Mouse (Mus musculus): ENCODE data around the gene Ano2. TPM values are rescaled to one million over a fixed set of nuclear protein-coding genes. Genes with fewer than 3 reads are reported as not detected.

Gene Ano2
- polyA plus RNA-seq, 1 experiment from 2014 or later: 0.30 TPM

- Histone ChIP-seq H3K36me3 (ENCODE audit: insufficient read depth, low read length) (no peaks in the 10 kb centered on the region), H3K27ac (ENCODE audit: low read length) (no peak overlapping the region), H3K4me3 (ENCODE audit: low read length) (no peak overlapping the region), H3K4me1 (ENCODE audit: insufficient read depth, low read length) (no peaks in the 10 kb centered on the region), H3K27me3 (ENCODE audit: insufficient read depth, low read length) (no peaks in the 10 kb centered on the region), H3K4me2 (replicated peaks; ENCODE audit: low read depth, low read length) (no peak overlapping the region), H3K9ac (replicated peaks; ENCODE audit: low read length) (no peak overlapping the region), H3K9me3 (ENCODE audit: low read length) (no peaks in the 10 kb centered on the region)
- no peak for ATAC-seq (ENCODE audit: low FRiP score, low TSS enrichment)
- WGBS: 31% methylated on average over 1 of the region's 1 CpGs
These were observed 328.2 kb downstream of the Ano2 start for GRCm38 (mm10) chr6:126018411-126018810.

GRCm38 (mm10) chr6:126033693-126034402, 343.6 kb downstream of the Ano2 start:
- WGBS: 62% methylated on average over 8 of the region's 8 CpGs
- no peak overlapping the region for H3K9ac ChIP-seq (replicated peaks; ENCODE audit: low read length)
- H3K36me3 ChIP-seq (ENCODE audit: insufficient read depth, low read length): no peaks in the 10 kb centered on the region
- no peak overlapping the region for H3K4me3 ChIP-seq (ENCODE audit: low read length)
- no peak overlapping the region for H3K4me2 ChIP-seq (replicated peaks; ENCODE audit: low read depth, low read length)
- H3K9me3 ChIP-seq (ENCODE audit: low read length): no peaks in the 10 kb centered on the region
- no peaks in the 10 kb centered on the region for H3K27me3 ChIP-seq (ENCODE audit: insufficient read depth, low read length)
- no peak overlapping the region for H3K27ac ChIP-seq (ENCODE audit: low read length)
- peak; percentile 57 for ATAC-seq (ENCODE audit: low FRiP score, low TSS enrichment)
- H3K4me1 ChIP-seq (ENCODE audit: insufficient read depth, low read length): no peaks in the 10 kb centered on the region

GRCm38 (mm10) chr6:126034403-126034724, 344.1 kb downstream of the Ano2 start:
- WGBS: 38% methylated on average over 2 of the region's 2 CpGs
- Histone ChIP-seq H3K9ac (replicated peaks; ENCODE audit: low read length) (no peak overlapping the region), H3K27me3 (ENCODE audit: insufficient read depth, low read length) (no peaks in the 10 kb centered on the region), H3K4me3 (ENCODE audit: low read length) (no peak overlapping the region), H3K9me3 (ENCODE audit: low read length) (no peaks in the 10 kb centered on the region), H3K27ac (ENCODE audit: low read length) (no peak overlapping the region), H3K4me1 (ENCODE audit: insufficient read depth, low read length) (no peaks in the 10 kb centered on the region), H3K4me2 (replicated peaks; ENCODE audit: low read depth, low read length) (no peak overlapping the region), H3K36me3 (ENCODE audit: insufficient read depth, low read length) (no peaks in the 10 kb centered on the region)
- ATAC-seq (ENCODE audit: low FRiP score, low TSS enrichment): peak; percentile 19; the same call in 1 of the 2 replicates

GRCm38 (mm10) chr6:126034728-126035127, 344.5 kb downstream of the Ano2 start:
- Histone ChIP-seq H3K4me2 (replicated peaks; ENCODE audit: low read depth, low read length) (no peak overlapping the region), H3K4me1 (ENCODE audit: insufficient read depth, low read length) (no peaks in the 10 kb centered on the region), H3K4me3 (ENCODE audit: low read length) (no peak overlapping the region), H3K36me3 (ENCODE audit: insufficient read depth, low read length) (no peaks in the 10 kb centered on the region), H3K27ac (ENCODE audit: low read length) (no peak overlapping the region), H3K27me3 (ENCODE audit: insufficient read depth, low read length) (no peaks in the 10 kb centered on the region), H3K9me3 (ENCODE audit: low read length) (no peaks in the 10 kb centered on the region), H3K9ac (replicated peaks; ENCODE audit: low read length) (no peak overlapping the region)
- 0 out of 2 replicates have a peak, but pooled peaks have one; percentile 42 for ATAC-seq (ENCODE audit: low FRiP score, low TSS enrichment)
- 59% methylated on average over 7 of the region's 7 CpGs for WGBS

- Histone ChIP-seq H3K9me3 (ENCODE audit: low read length) (no peaks in the 10 kb centered on the region), H3K9ac (replicated peaks; ENCODE audit: low read length) (no peak overlapping the region), H3K27me3 (ENCODE audit: insufficient read depth, low read length) (no peaks in the 10 kb centered on the region), H3K4me1 (ENCODE audit: insufficient read depth, low read length) (no peaks in the 10 kb centered on the region), H3K4me3 (ENCODE audit: low read length) (no peak overlapping the region), H3K4me2 (replicated peaks; ENCODE audit: low read depth, low read length) (no peak overlapping the region), H3K36me3 (ENCODE audit: insufficient read depth, low read length) (no peaks in the 10 kb centered on the region), H3K27ac (ENCODE audit: low read length) (no peak overlapping the region)
- WGBS: 72% methylated on average over 2 of the region's 2 CpGs
- ATAC-seq (ENCODE audit: low FRiP score, low TSS enrichment): no peak
These were observed 345.4 kb downstream of the Ano2 start for GRCm38 (mm10) chr6:126035621-126036020.

GRCm38 (mm10) chr6:126045931-126046330, 355.7 kb downstream of the Ano2 start:
- WGBS: 40% methylated on average over 4 of the region's 4 CpGs

GRCm38 (mm10) chr6:126048206-126048605, 358.0 kb downstream of the Ano2 start:
- no peak for ATAC-seq (ENCODE audit: low FRiP score, low TSS enrichment)
- 79% methylated on average over 4 of the region's 4 CpGs for WGBS
- H3K4me1 ChIP-seq (ENCODE audit: insufficient read depth, low read length): no peaks in the 10 kb centered on the region
- H3K4me2 ChIP-seq (replicated peaks; ENCODE audit: low read depth, low read length): no peak overlapping the region
- no peak overlapping the region for H3K4me3 ChIP-seq (ENCODE audit: low read length)
- H3K9ac ChIP-seq (replicated peaks; ENCODE audit: low read length): no peak overlapping the region
- H3K27me3 ChIP-seq (ENCODE audit: insufficient read depth, low read length): no peaks in the 10 kb centered on the region
- no peak overlapping the region for H3K27ac ChIP-seq (ENCODE audit: low read length)
- H3K36me3 ChIP-seq (ENCODE audit: insufficient read depth, low read length): no peaks in the 10 kb centered on the region
- no peaks in the 10 kb centered on the region for H3K9me3 ChIP-seq (ENCODE audit: low read length)

More at GRCm38 (mm10) chr6:126045931-126046330, 355.7 kb downstream of the Ano2 start:
- H3K27me3 ChIP-seq (ENCODE audit: insufficient read depth, low read length): no peaks in the 10 kb centered on the region
- H3K36me3 ChIP-seq (ENCODE audit: insufficient read depth, low read length): no peaks in the 10 kb centered on the region
- H3K4me3 ChIP-seq (ENCODE audit: low read length): no peak overlapping the region
- no peaks in the 10 kb centered on the region for H3K9me3 ChIP-seq (ENCODE audit: low read length)
- no peak overlapping the region for H3K27ac ChIP-seq (ENCODE audit: low read length)
- H3K4me1 ChIP-seq (ENCODE audit: insufficient read depth, low read length): no peaks in the 10 kb centered on the region
- no peak overlapping the region for H3K4me2 ChIP-seq (replicated peaks; ENCODE audit: low read depth, low read length)
- no peak overlapping the region for H3K9ac ChIP-seq (replicated peaks; ENCODE audit: low read length)
- ATAC-seq (ENCODE audit: low FRiP score, low TSS enrichment): no peak

- Histone ChIP-seq H3K27ac (ENCODE audit: low read length) (no peak overlapping the region), H3K4me3 (ENCODE audit: low read length) (no peak overlapping the region), H3K4me1 (ENCODE audit: insufficient read depth, low read length) (no peaks in the 10 kb centered on the region), H3K27me3 (ENCODE audit: insufficient read depth, low read length) (no peaks in the 10 kb centered on the region), H3K9ac (replicated peaks; ENCODE audit: low read length) (no peak overlapping the region), H3K36me3 (ENCODE audit: insufficient read depth, low read length) (no peaks in the 10 kb centered on the region), H3K9me3 (ENCODE audit: low read length) (no peaks in the 10 kb centered on the region), H3K4me2 (replicated peaks; ENCODE audit: low read depth, low read length) (no peak overlapping the region)
- ATAC-seq (ENCODE audit: low FRiP score, low TSS enrichment): no peak
- 81% methylated on average over 5 of the region's 5 CpGs for WGBS
These were observed 362.9 kb downstream of the Ano2 start for GRCm38 (mm10) chr6:126053136-126053535.

GRCm38 (mm10) chr6:126057706-126058105, 367.5 kb downstream of the Ano2 start:
- ATAC-seq (ENCODE audit: low FRiP score, low TSS enrichment): no peak
- Histone ChIP-seq H3K27ac (ENCODE audit: low read length) (no peak overlapping the region), H3K9me3 (ENCODE audit: low read length) (no peaks in the 10 kb centered on the region), H3K9ac (replicated peaks; ENCODE audit: low read length) (no peak overlapping the region), H3K27me3 (ENCODE audit: insufficient read depth, low read length) (no peaks in the 10 kb centered on the region), H3K4me1 (ENCODE audit: insufficient read depth, low read length) (no peaks in the 10 kb centered on the region), H3K36me3 (ENCODE audit: insufficient read depth, low read length) (no peaks in the 10 kb centered on the region), H3K4me3 (ENCODE audit: low read length) (no peak overlapping the region), H3K4me2 (replicated peaks; ENCODE audit: low read depth, low read length) (no peak overlapping the region)
- 69% methylated on average over 3 of the region's 3 CpGs for WGBS

- no peaks in the 10 kb centered on the region for H3K4me1 ChIP-seq (ENCODE audit: insufficient read depth, low read length)
- no peaks in the 10 kb centered on the region for H3K36me3 ChIP-seq (ENCODE audit: insufficient read depth, low read length)
- H3K9ac ChIP-seq (replicated peaks; ENCODE audit: low read length): no peak overlapping the region
- no peak for ATAC-seq (ENCODE audit: low FRiP score, low TSS enrichment)
- no peaks in the 10 kb centered on the region for H3K9me3 ChIP-seq (ENCODE audit: low read length)
- H3K27ac ChIP-seq (ENCODE audit: low read length): no peak overlapping the region
- 89% methylated on average over 3 of the region's 3 CpGs for WGBS
- no peak overlapping the region for H3K4me2 ChIP-seq (replicated peaks; ENCODE audit: low read depth, low read length)
- H3K27me3 ChIP-seq (ENCODE audit: insufficient read depth, low read length): no peaks in the 10 kb centered on the region
- no peak overlapping the region for H3K4me3 ChIP-seq (ENCODE audit: low read length)
These were observed 390.3 kb downstream of the Ano2 start for GRCm38 (mm10) chr6:126080531-126080930.

Data from kidney, embryonic 16.5 days (tissue).